Mouse (Mus musculus) right cerebral cortex, postnatal 4 days (tissue): ENCODE results near the gene Myo15b.

Experiments
- DNase-seq: peaks from one replicate; pipeline ENCODE4 v3.0.0-alpha.2; 2022

The Myo15b gene

GRCm38 (mm10) chr11:115876438-115876837 is 18.2 kb downstream of the Myo15b start:
- DNase-seq, result no peak

- no peak for DNase-seq
Observed at GRCm38 (mm10) chr11:115877174-115877755, 19.1 kb downstream of the Myo15b start.

- no peak for DNase-seq
Observed at GRCm38 (mm10) chr11:115878071-115878470, 19.9 kb downstream of the Myo15b start.

- DNase-seq, result no peak
Observed at GRCm38 (mm10) chr11:115881002-115881401, 22.8 kb downstream of the Myo15b start.

GRCm38 (mm10) chr11:115883251-115883650 is 25.0 kb downstream of the Myo15b start:
- no peak for DNase-seq

GRCm38 (mm10) chr11:115884361-115884760 is 26.2 kb downstream of the Myo15b start:
- DNase-seq, result no peak

- DNase-seq, result no peak
Observed at GRCm38 (mm10) chr11:115885281-115885680, 27.1 kb downstream of the Myo15b start.

GRCm38 (mm10) chr11:115886446-115886845 is 28.2 kb downstream of the Myo15b start:
- no peak for DNase-seq

GRCm38 (mm10) chr11:115888020-115888419 is 29.8 kb downstream of the Myo15b start:
- DNase-seq, result no peak

GRCm38 (mm10) chr11:115889159-115889558 is 31.0 kb downstream of the Myo15b start:
- no peak for DNase-seq

GRCm38 (mm10) chr11:115892213-115892612 is 34.0 kb downstream of the Myo15b start:
- DNase-seq, result no peak

GRCm38 (mm10) chr11:115893071-115893470 is 34.9 kb downstream of the Myo15b start:
- DNase-seq, result no peak

GRCm38 (mm10) chr11:115894755-115895520 is 36.7 kb downstream of the Myo15b start:
- DNase-seq, result no peak

GRCm38 (mm10) chr11:115898446-115898845 is 40.2 kb downstream of the Myo15b start:
- no peak for DNase-seq

GRCm38 (mm10) chr11:115898886-115899285 is 40.7 kb downstream of the Myo15b start:
- peak; percentile 62 for DNase-seq

- DNase-seq, result no peak
Observed at GRCm38 (mm10) chr11:115899486-115900266, 41.5 kb downstream of the Myo15b start, which contains the start of gene Smim5. Gene Smim5, plus strand, starts transcription at chr11:115899966.

- DNase-seq, result no peak
Observed at GRCm38 (mm10) chr11:115900561-115901337, 42.5 kb downstream of the Myo15b start.

- no peak for DNase-seq
Observed at GRCm38 (mm10) chr11:115901338-115902161, 43.3 kb downstream of the Myo15b start.

- DNase-seq, result no peak
Observed at GRCm38 (mm10) chr11:115902177-115902576, 44.0 kb downstream of the Myo15b start.

GRCm38 (mm10) chr11:115902831-115903230 is 44.6 kb downstream of the Myo15b start:
- DNase-seq, result no peak

GRCm38 (mm10) chr11:115903384-115904230 is 45.4 kb downstream of the Myo15b start:
- DNase-seq, result no peak
